Mouse (Mus musculus) thymus, adult 2 months (tissue): Measurements from ENCODE around the gene Tubg1. TPM values are rescaled to one million over a fixed set of nuclear protein-coding genes. Genes with fewer than 3 reads are reported as not detected.

ENCODE experiments used
- DNase-seq: peaks from one replicate; pipeline ENCODE4 v3.0.0; 2021
- H3K27ac ChIP-seq: fragments of 200-500 bp; 2 replicates; pipeline ENCODE4 v1.5.1; 2012; ENCODE audit warnings: low read length, control low read depth; ENCODE audit not compliant: control insufficient read depth, insufficient read depth
- H3K27me3 ChIP-seq: fragments of 200-500 bp; 2 replicates; pipeline ENCODE4 v1.6.1; 2012; ENCODE audit warnings: mild to moderate bottlenecking, low read length, moderate library complexity, mixed read lengths; ENCODE audit not compliant: control insufficient read depth, insufficient read depth
- H3K36me3 ChIP-seq: fragments of 200-500 bp; 2 replicates; pipeline ENCODE4 v1.6.1; 2012; ENCODE audit warnings: mild to moderate bottlenecking, low read length, moderate library complexity; ENCODE audit not compliant: control insufficient read depth, insufficient read depth
- H3K4me1 ChIP-seq: fragments of 200-500 bp; replicated peaks from 2 replicates; pipeline ENCODE4 v1.6.1; 2012; ENCODE audit warnings: low read length; ENCODE audit not compliant: control insufficient read depth, insufficient read depth
- H3K4me3 ChIP-seq: fragments of 200-500 bp; 2 replicates; pipeline ENCODE4 v1.5.1; 2012; ENCODE audit warnings: mild to moderate bottlenecking, low read length, control low read depth, moderate library complexity; ENCODE audit not compliant: control insufficient read depth, insufficient read depth
- CTCF ChIP-seq: fragments of 200-500 bp; IDR thresholded peaks from 2 replicates; pipeline ENCODE4 v1.5.1; 2012; ENCODE audit warnings: mild to moderate bottlenecking, control low read depth, low read length, moderate library complexity, borderline replicate concordance; ENCODE audit not compliant: control insufficient read depth, poor library complexity, insufficient read depth; ENCODE audit errors: extremely low read depth
- POLR2A ChIP-seq: fragments of 200-500 bp; IDR thresholded peaks from 2 replicates; pipeline ENCODE4 v1.6.1; 2012; ENCODE audit warnings: mild to moderate bottlenecking, low read length, control low read depth, moderate library complexity; ENCODE audit not compliant: control insufficient read depth, poor library complexity, insufficient read depth; ENCODE audit errors: extremely low read depth
- WGBS: fragments of 180-500 bp; shearing (Covaris S2); methylation state at CpG from one replicate; pipeline ENCODE4 v1.1.7; 2018; 5-methylcytosine and 5-hydroxymethylcytosine counted together
- polyA plus RNA-seq: library from polyadenylated mRNA; depleted of rRNA; stranded (reverse); fragments of >200 nt; gene quantifications from 2 replicates; pipeline ENCODE4 v1.2.3, GENCODE M21; 2012

The Tubg1 gene
- polyA plus RNA-seq, 1 experiment: 50.3 TPM

DNA sequence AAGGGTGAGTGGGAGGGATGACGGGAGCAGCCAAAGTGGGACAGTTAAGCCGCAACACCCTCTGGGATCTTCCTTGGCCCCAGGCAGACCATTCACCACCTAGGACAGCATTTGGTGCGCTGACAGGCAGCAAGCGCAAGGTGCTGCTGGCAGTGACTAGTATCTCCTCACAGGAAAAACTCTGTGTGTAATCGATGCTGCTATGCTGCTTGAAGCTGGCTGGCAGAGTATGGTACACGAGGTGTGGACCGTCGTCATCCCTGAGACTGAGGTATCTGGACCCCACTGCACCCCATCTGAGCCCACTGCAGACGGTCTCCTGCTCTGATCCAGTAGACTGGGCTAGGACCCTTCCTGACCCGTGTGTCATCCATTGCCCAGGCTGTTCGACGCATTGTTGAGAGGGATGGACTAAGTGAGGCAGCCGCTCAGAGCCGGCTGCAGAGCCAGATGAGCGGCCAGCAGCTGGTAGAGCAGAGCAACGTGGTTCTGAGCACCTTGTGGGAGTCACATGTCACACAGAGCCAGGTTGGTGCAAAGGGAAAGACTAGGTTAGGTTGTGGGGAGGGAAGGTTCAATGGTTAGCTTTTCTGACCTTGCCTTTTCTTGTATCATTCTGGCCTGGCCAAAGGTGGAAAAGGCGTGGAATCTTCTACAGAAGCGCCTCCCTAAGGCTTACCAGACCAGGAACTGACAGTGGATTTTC, 34.0 kb upstream of the Tubg1 start:
- H3K36me3 ChIP-seq: peaks cover 18% of the 10 kb centered on the region
- TF ChIP-seq POLR2A (no peak), CTCF (no peak)
- H3K4me1 ChIP-seq: peaks cover 32% of the 10 kb centered on the region
- DNase-seq: no peak
- H3K27ac ChIP-seq: no peak overlapping the region
- H3K4me3 ChIP-seq: no peak overlapping the region
- no peaks in the 10 kb centered on the region; the same call in 1 of the 2 replicates for H3K27me3 ChIP-seq
- WGBS: 97% methylated on average over 18 of the region's 18 CpGs

DNA sequence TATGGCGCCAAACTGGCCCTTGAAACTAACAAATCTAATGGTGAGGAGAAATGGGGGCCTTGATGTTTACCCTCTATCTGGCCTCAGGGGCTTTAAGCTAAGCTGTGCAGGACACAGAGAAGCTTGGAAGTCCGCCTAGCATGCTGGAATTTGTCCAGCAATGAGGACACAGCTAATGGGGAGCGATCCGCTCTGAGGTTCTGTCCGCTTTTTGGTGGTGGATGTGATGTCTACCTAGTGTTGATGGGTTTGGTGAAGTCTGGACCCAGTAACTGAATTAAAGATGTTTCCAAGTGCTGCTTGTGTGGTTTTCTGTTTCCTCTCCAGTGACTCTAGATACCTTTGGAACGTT, 33.4 kb upstream of the Tubg1 start:
- DNase-seq: no peak
- Histone ChIP-seq H3K27ac (no peak overlapping the region), H3K36me3 (peaks cover 24% of the 10 kb centered on the region), H3K27me3 (no peaks in the 10 kb centered on the region), H3K4me3 (no peak overlapping the region), H3K4me1 (peaks cover 32% of the 10 kb centered on the region)
- TF ChIP-seq CTCF (no peak), POLR2A (no peak)
- 80% methylated on average over 6 of the region's 6 CpGs for WGBS

GRCm38 (mm10) chr11:101086756-101087681, 32.7 kb upstream of the Tubg1 start, which contains the start of gene Mlx:
Gene Mlx, plus strand, starts transcription at chr11:101087277.
- TF ChIP-seq POLR2A: peak; percentile 46; the same call in 1 of the 2 replicates
- 0 out of 2 replicates have a peak, but pooled peaks have one; percentile 9 for TF ChIP-seq CTCF
- H3K4me3 ChIP-seq: peak within 1 kb of the TSS; percentile 54
- peak; percentile 89 for DNase-seq
- H3K36me3 ChIP-seq: peaks cover 31% of the 10 kb centered on the region
- WGBS: 2% methylated on average over 52 of the region's 52 CpGs
- no peaks in the 10 kb centered on the region for H3K27me3 ChIP-seq
- H3K4me1 ChIP-seq: peaks cover 28% of the 10 kb centered on the region
- H3K27ac ChIP-seq: peak within 1 kb of the TSS; percentile 68

- no peak for DNase-seq
- Histone ChIP-seq H3K27me3 (no peaks in the 10 kb centered on the region), H3K36me3 (peaks cover 37% of the 10 kb centered on the region), H3K4me3 (peak overlapping the region; percentile 54), H3K4me1 (peaks cover 28% of the 10 kb centered on the region), H3K27ac (peak overlapping the region; percentile 16; the same call in 1 of the 2 replicates)
- TF ChIP-seq POLR2A (no peak), CTCF (no peak; the same call in 1 of the 2 replicates)
- 5% methylated on average over 8 of the region's 8 CpGs for WGBS
Observed at GRCm38 (mm10) chr11:101087682-101088055, 32.1 kb upstream of the Tubg1 start.

GRCm38 (mm10) chr11:101089931-101090330, 29.8 kb upstream of the Tubg1 start:
- no peak for DNase-seq
- Histone ChIP-seq H3K4me1 (peaks cover 23% of the 10 kb centered on the region), H3K27me3 (no peaks in the 10 kb centered on the region), H3K36me3 (peaks cover 40% of the 10 kb centered on the region), H3K4me3 (no peak overlapping the region), H3K27ac (no peak overlapping the region)
- 91% methylated on average over 1 of the region's 1 CpGs for WGBS
- TF ChIP-seq CTCF (no peak), POLR2A (no peak)

- DNase-seq: no peak
- under 1% methylated on average over 18 of the region's 18 CpGs for WGBS
- Histone ChIP-seq H3K27ac (no peak overlapping the region), H3K4me3 (peak overlapping the region; percentile 85), H3K4me1 (peaks cover 8% of the 10 kb centered on the region; the same call in 1 of the 2 replicates), H3K27me3 (no peaks in the 10 kb centered on the region), H3K36me3 (peaks cover 57% of the 10 kb centered on the region)
- TF ChIP-seq CTCF (no peak), POLR2A (no peak)
Observed at GRCm38 (mm10) chr11:101094930-101095313, 24.8 kb upstream of the Tubg1 start.
